Mouse (Mus musculus) heart, embryonic 12.5 days (tissue): ENCODE measurements around the gene Gm20489. TPM values are rescaled to one million over a fixed set of nuclear protein-coding genes. Genes with fewer than 3 reads are reported as not detected.

Experiments used
- ATAC-seq: fragments of 200-750 bp; cut with Nextera tagmentation; 2 replicates; pipeline ENCODE4 v1.8.0; 2017; ENCODE audit warnings: moderate TSS enrichment, moderate library complexity; ENCODE audit not compliant: insufficient number of reproducible peaks, low FRiP score
- H3K27ac ChIP-seq: fragments of 300-500 bp; sonication (generic); 2 replicates; pipeline ENCODE4 v1.5.1; 2016; ENCODE audit warnings: mild to moderate bottlenecking, moderate library complexity; ENCODE audit not compliant: poor library complexity, severe bottlenecking
- H3K27me3 ChIP-seq: fragments of 300-500 bp; sonication (generic); replicated peaks from 2 replicates; pipeline ENCODE4 v1.6.1; 2016; ENCODE audit warnings: mild to moderate bottlenecking, moderate library complexity
- H3K36me3 ChIP-seq: fragments of 300-500 bp; sonication (generic); 2 replicates; pipeline ENCODE4 v1.6.1; 2016; ENCODE audit warnings: mild to moderate bottlenecking, moderate library complexity
- H3K4me1 ChIP-seq: fragments of 300-500 bp; sonication (generic); replicated peaks from 2 replicates; pipeline ENCODE4 v1.6.1; 2016; ENCODE audit warnings: mild to moderate bottlenecking
- H3K4me2 ChIP-seq: fragments of 300-500 bp; sonication (generic); 2 replicates; pipeline ENCODE4 v1.6.1; 2016; ENCODE audit warnings: mild to moderate bottlenecking, moderate library complexity
- H3K4me3 ChIP-seq: fragments of 300-500 bp; sonication (generic); 2 replicates; pipeline ENCODE4 v1.5.1; 2016; ENCODE audit warnings: mild to moderate bottlenecking
- H3K9ac ChIP-seq: fragments of 300-500 bp; sonication (generic); 2 replicates; pipeline ENCODE4 v1.6.1; 2016; ENCODE audit warnings: mild to moderate bottlenecking, moderate library complexity
- H3K9me3 ChIP-seq: fragments of 300-500 bp; sonication (generic); replicated peaks from 2 replicates; pipeline ENCODE4 v1.6.1; 2016; ENCODE audit warnings: mild to moderate bottlenecking, moderate library complexity
- WGBS: fragments of 180-500 bp; shearing (Covaris S2); methylation state at CpG from one replicate; pipeline ENCODE4 v1.1.7; 2016; 5-methylcytosine and 5-hydroxymethylcytosine counted together
- polyA plus RNA-seq: library from polyadenylated mRNA; unstranded; fragments of >200 nt; fragmentation: Nextera tagmentation; extraction: Ambion mirVana; gene quantifications from 2 replicates; pipeline ENCODE4 v1.2.1, GENCODE M21; 2016

The Gm20489 gene
- polyA plus RNA-seq, 1 experiment from 2014 or later, result not detected

GRCm38 (mm10) chrX:101260441-101261325 is 8.1 kb downstream of the Gm20489 start:
- H3K4me3 ChIP-seq, result no peak overlapping the region
- peak overlapping the region; percentile 21 for H3K4me2 ChIP-seq
- WGBS, result 23% methylated on average over 12 of the region's 13 CpGs
- peak; percentile 60; the same call in 1 of the 2 replicates for ATAC-seq
- H3K9me3 ChIP-seq, result no peaks in the 10 kb centered on the region
- H3K27me3 ChIP-seq, result 0 out of 2 replicates have a peak, but pooled peaks cover 5% of the 10 kb centered on the region
- 0 out of 2 replicates have a peak overlapping the region, but pooled peaks have one; percentile 20 for H3K9ac ChIP-seq
- H3K4me1 ChIP-seq, result peaks cover 20% of the 10 kb centered on the region; the same call in 1 of the 2 replicates
- peak overlapping the region; percentile 70 for H3K27ac ChIP-seq
- H3K36me3 ChIP-seq, result peaks cover 12% of the 10 kb centered on the region

GRCm38 (mm10) chrX:101256603-101257002 is 12.2 kb downstream of the Gm20489 start:
- H3K4me2 ChIP-seq, result peak overlapping the region; percentile 77
- H3K4me3 ChIP-seq, result no peak overlapping the region

GRCm38 (mm10) chrX:101254740-101255139 is 14.1 kb downstream of the Gm20489 start:
- Histone ChIP-seq H3K9ac (peak overlapping the region; percentile 73), H3K9me3 (no peaks in the 10 kb centered on the region), H3K27me3 (0 out of 2 replicates have a peak, but pooled peaks cover 5% of the 10 kb centered on the region), H3K4me1 (0 out of 2 replicates have a peak, but pooled peaks cover 3% of the 10 kb centered on the region), H3K4me2 (peak overlapping the region; percentile 77), H3K36me3 (peaks cover 12% of the 10 kb centered on the region), H3K4me3 (peak overlapping the region; percentile 60), H3K27ac (peak overlapping the region; percentile 73)
- 22% methylated on average over 26 of the region's 26 CpGs for WGBS
- ATAC-seq, result peak; percentile 29

More at GRCm38 (mm10) chrX:101256603-101257002, 12.2 kb downstream of the Gm20489 start:
- Histone ChIP-seq H3K9ac (no peak overlapping the region), H3K4me1 (peaks cover 17% of the 10 kb centered on the region; the same call in 1 of the 2 replicates), H3K9me3 (no peaks in the 10 kb centered on the region), H3K27me3 (0 out of 2 replicates have a peak, but pooled peaks cover 5% of the 10 kb centered on the region), H3K27ac (no peak overlapping the region), H3K36me3 (peaks cover 12% of the 10 kb centered on the region)
- WGBS, result 77% methylated on average over 13 of the region's 13 CpGs
- ATAC-seq, result no peak

- 0 out of 2 replicates have a peak, but pooled peaks cover 3% of the 10 kb centered on the region for H3K4me1 ChIP-seq
- peaks cover 12% of the 10 kb centered on the region for H3K36me3 ChIP-seq
- H3K27me3 ChIP-seq, result 0 out of 2 replicates have a peak, but pooled peaks cover 5% of the 10 kb centered on the region
- 19% methylated on average over 47 of the region's 47 CpGs for WGBS
- H3K9ac ChIP-seq, result peak within 1 kb of the TSS; percentile 73
- ATAC-seq, result peak; percentile 90
- peak within 1 kb of the TSS; percentile 60 for H3K4me3 ChIP-seq
- H3K27ac ChIP-seq, result peak within 1 kb of the TSS; percentile 73
- peak within 1 kb of the TSS; percentile 77 for H3K4me2 ChIP-seq
- H3K9me3 ChIP-seq, result no peaks in the 10 kb centered on the region
These were observed 14.7 kb downstream of the Gm20489 start, which contains the start of gene Foxo4 for GRCm38 (mm10) chrX:101253952-101254729. TSS of gene Foxo4 (plus strand) at chrX:101254528.

- Histone ChIP-seq H3K9ac (no peak overlapping the region), H3K27me3 (0 out of 2 replicates have a peak, but pooled peaks cover 3% of the 10 kb centered on the region), H3K4me3 (no peak overlapping the region), H3K4me1 (no peaks in the 10 kb centered on the region), H3K27ac (no peak overlapping the region), H3K9me3 (no peaks in the 10 kb centered on the region), H3K36me3 (no peaks in the 10 kb centered on the region), H3K4me2 (no peak overlapping the region)
- ATAC-seq, result no peak
- 17% methylated on average over 1 of the region's 1 CpGs for WGBS
These were observed 23.8 kb downstream of the Gm20489 start for GRCm38 (mm10) chrX:101245011-101245410.

- no peaks in the 10 kb centered on the region for H3K27me3 ChIP-seq
- WGBS, result 36% methylated on average over 7 of the region's 7 CpGs
- H3K4me3 ChIP-seq, result peak overlapping the region; percentile 70
- no peaks in the 10 kb centered on the region for H3K9me3 ChIP-seq
- no peak for ATAC-seq
- peak overlapping the region; percentile 70 for H3K4me2 ChIP-seq
- no peaks in the 10 kb centered on the region for H3K36me3 ChIP-seq
- peak overlapping the region; percentile 30; the same call in 1 of the 2 replicates for H3K9ac ChIP-seq
- H3K27ac ChIP-seq, result no peak overlapping the region
- no peaks in the 10 kb centered on the region for H3K4me1 ChIP-seq
These were observed 46.0 kb downstream of the Gm20489 start for GRCm38 (mm10) chrX:101222796-101223162.

- Histone ChIP-seq H3K27me3 (no peaks in the 10 kb centered on the region), H3K4me1 (no peaks in the 10 kb centered on the region), H3K4me3 (peak within 1 kb of the TSS; percentile 70), H3K27ac (peak within 1 kb of the TSS; percentile 81), H3K9me3 (no peaks in the 10 kb centered on the region), H3K4me2 (peak within 1 kb of the TSS; percentile 70), H3K36me3 (no peaks in the 10 kb centered on the region), H3K9ac (peak within 1 kb of the TSS; percentile 81)
- ATAC-seq, result peak; percentile 96
- 14% methylated on average over 55 of the region's 55 CpGs for WGBS
These were observed 46.7 kb downstream of the Gm20489 start, which contains the start of gene Snx12 for GRCm38 (mm10) chrX:101221834-101222795. TSS of gene Snx12 (minus strand) at chrX:101222563.

Other genes starting within 250 kb of the Gm20489 start
- gene Tex11, start 209.4 kb downstream of the Gm20489 start, polyA plus RNA-seq, result 0.23 and 0.29 TPM in 2 replicates
- 0.24 and 0.71 TPM in 2 replicates for gene Slc7a3, start 183.0 kb downstream of the Gm20489 start, polyA plus RNA-seq
- 47.4 and 49.5 TPM in 2 replicates for gene Snx12, start 46.5 kb downstream of the Gm20489 start, polyA plus RNA-seq
- gene Foxo4, start 14.5 kb downstream of the Gm20489 start, polyA plus RNA-seq, result 1.4 and 1.7 TPM in 2 replicates
- gene Gm614, start 5.0 kb downstream of the Gm20489 start, polyA plus RNA-seq, result not detected in 2 replicates
- gene Il2rg, start 768 bp downstream of the Gm20489 start, polyA plus RNA-seq, result 10.7 and 11.8 TPM in 2 replicates
- 30.5 and 30.7 TPM in 2 replicates for gene Med12, start 5.0 kb upstream of the Gm20489 start, polyA plus RNA-seq
- gene Nlgn3, start 30.1 kb upstream of the Gm20489 start, polyA plus RNA-seq, result 2.2 and 2.9 TPM in 2 replicates
- gene Gjb1, start 107.4 kb upstream of the Gm20489 start, polyA plus RNA-seq, result 0.13 and 0.66 TPM in 2 replicates
- gene Zmym3, start 151.8 kb upstream of the Gm20489 start, polyA plus RNA-seq, result 29.9 and 30.0 TPM in 2 replicates
- gene Nono, start 160.3 kb upstream of the Gm20489 start, polyA plus RNA-seq, result 290 and 312 TPM in 2 replicates
- 52.7 and 54.9 TPM in 2 replicates for gene Itgb1bp2, start 180.1 kb upstream of the Gm20489 start, polyA plus RNA-seq